Mouse (Mus musculus) spleen, postnatal 4 days (tissue): Measurements from ENCODE around the gene Alkbh3.

Experiments used
- DNase-seq, 2 experiments: peaks; one replicate each; pipeline ENCODE4 v3.0.0; 2022; ENCODE audit warnings: low spot score in 2 of 2

Gene Alkbh3

DNA sequence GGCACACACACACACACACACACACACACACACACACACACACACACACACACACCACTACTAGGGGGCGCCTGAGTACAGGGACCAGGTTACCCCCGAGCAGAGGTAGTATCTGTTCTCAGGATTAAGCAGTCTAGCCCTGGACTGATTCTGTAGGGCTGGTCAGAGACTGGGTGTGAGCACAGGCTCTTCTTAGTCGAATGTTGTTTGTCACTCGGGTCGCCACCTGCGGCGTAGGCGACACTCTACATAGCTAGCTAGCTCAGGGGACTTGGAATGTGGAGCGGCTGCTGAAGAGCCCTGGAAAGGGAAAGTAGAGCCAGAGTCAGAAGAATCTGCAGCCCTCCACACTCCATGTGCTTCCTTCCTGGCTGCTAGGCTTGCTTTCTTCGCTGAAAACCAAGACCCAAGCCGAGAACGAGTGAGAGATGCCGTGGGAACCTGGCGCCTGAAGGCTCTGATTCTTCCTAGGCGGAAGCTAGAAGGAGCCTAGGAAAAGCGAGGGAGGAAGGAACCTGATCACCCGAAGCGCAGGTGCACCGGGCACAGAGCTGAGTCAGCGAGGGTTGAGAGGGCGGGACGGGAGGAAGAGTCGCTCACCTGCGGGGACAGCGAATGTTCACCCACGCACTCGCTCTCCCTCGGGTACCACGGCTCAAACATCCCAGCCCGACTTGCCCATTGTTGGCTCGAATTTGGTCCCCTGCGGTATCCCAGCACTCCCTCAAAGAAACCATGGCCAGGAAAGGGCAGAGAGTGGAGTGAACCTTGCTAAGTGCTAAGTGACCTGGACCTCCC lies 55.6 kb downstream of the Alkbh3 start:
- no peak for DNase-seq

DNA sequence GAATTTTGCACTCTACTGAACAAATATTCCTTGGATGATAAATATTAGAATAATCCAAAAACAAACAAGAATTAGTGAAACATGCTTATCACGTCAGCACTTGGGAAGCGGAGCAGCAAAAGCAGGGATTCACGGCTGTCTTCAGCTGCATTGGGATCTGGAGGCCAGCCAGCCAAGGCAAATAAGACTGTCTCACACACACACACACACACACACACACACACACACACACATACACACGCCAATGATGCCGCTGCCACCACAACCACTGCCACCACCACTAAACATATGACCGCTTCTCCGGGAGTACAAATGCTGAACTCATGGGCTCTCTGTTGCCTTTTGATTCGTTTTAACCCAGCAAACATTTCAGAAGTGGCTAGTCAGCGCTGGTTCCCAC lies 56.9 kb downstream of the Alkbh3 start:
- DNase-seq: no peak

DNA sequence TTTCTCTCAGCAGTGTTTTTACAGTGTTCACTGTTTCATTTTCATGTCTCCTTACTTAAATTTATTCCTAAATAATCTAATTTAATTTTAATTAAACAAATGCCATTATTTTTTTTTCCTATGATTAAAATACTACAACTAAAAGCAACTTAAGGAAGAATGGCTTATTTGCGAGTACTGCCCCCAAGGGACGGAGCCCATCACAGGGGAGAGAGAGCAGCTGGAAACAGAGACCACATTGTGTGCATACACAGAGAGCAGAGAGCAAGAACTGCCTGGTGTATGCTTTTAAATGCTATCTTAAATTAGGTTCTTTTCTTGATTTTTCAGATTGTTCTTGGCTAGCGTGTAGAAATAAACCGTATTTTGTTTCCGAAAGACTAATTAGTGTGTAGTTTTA lies 63.6 kb downstream of the Alkbh3 start:
- no peak for DNase-seq

GRCm38 (mm10) chr2:93944855-93945254 lies 65.8 kb downstream of the Alkbh3 start:
- DNase-seq: no peak

DNA sequence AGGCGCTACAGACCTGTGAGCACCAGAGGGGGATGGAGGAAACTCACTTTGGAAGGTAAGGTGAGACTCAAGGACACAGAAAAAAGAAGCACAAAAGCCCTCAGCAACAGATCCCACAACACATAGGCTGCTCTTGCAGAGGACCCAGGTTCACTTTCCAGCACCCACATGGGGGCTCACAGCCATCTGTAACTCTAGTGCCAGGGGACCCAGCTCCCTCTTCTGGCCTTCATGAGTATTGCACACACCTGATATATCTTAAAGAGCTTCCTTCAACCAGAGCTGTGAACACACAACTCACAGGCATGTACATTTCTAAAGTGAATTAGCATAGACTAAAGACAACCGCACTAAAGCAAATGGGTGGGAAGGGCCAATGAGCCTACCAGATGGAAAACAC lies 66.5 kb downstream of the Alkbh3 start:
- no peak for DNase-seq

DNA sequence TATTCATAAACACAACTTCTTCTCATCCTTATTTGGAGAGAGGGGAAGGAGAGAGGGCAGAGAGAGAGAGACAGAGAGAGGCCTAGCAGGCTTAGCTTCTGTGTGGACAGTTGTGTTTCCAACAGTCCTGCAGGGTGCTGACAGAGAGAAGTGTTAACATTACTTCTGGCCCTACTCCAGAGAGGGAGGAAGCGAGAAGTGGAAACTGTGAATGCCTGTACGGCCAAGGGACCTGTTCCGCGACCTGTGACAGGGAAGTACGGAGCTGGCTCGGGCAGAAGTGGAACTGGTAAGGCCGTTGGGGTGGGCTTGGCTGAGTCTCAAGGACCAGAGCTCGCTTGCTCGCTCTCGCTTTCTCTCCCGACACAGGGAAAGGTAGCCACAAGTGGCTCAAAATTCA lies 68.9 kb downstream of the Alkbh3 start:
- no peak for DNase-seq

DNA sequence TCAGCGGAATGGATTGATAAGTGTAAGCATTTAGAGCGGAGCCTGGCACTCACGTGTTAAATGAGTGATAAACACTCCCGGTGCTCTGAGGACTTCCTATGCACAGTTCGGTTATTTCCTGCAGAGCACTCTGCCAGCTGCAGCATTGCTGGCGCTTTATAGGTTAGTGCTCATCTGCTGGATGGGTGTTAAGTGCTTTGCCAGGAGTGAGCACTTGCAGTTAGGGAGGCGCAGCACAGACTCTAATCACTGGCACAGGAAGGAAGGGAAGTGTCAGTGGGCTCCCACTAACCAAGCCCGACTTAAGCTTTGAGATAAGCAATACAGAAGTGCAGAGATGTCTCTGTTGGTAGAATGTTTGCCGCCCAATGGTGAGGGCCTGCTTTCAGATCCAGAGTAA lies 72.1 kb downstream of the Alkbh3 start:
- no peak for DNase-seq
